Mouse (Mus musculus) brain, embryonic 14.5 days (tissue): ENCODE measurements around the gene Bcl2.

ENCODE experiments used
- CTCF ChIP-seq: fragments of 200-500 bp; IDR thresholded peaks from 2 replicates; pipeline ENCODE4 v1.5.1; 2012; ENCODE audit warnings: inconsistent platforms, mild to moderate bottlenecking, moderate library complexity, borderline replicate concordance; ENCODE audit not compliant: insufficient read depth, insufficient read length; ENCODE audit errors: extremely low read depth
- POLR2A ChIP-seq: fragments of 200-500 bp; IDR thresholded peaks from 2 replicates; pipeline ENCODE4 v1.6.1; 2012; ENCODE audit warnings: mild to moderate bottlenecking, inconsistent platforms, borderline replicate concordance; ENCODE audit not compliant: poor library complexity, insufficient read depth, insufficient read length, severe bottlenecking; ENCODE audit errors: extremely low read depth

DNA sequence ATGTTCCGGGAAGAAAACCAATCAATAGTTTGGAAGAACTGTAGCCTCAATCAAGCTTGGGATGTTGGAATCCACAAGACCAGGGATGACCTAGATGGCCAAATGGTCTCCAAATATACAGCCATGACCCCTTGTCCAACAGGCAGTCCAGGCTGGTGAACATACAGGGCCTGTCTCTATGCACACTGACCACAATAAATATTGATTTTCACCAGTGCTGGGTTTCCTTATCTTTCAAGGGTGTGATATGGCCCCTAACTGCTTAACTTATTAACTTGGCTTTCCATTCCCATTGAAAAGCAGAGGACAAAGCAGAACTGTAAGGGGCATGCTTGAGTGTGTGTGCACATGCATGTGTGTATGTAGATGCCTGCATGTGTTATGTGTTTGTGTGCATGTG, 197.0 kb downstream of the Bcl2 start:
- TF ChIP-seq POLR2A (no peak), CTCF (no peak)
